Comparison of ENCODE assay signal across 12 mouse cellular contexts in the genomic region with DNA sequence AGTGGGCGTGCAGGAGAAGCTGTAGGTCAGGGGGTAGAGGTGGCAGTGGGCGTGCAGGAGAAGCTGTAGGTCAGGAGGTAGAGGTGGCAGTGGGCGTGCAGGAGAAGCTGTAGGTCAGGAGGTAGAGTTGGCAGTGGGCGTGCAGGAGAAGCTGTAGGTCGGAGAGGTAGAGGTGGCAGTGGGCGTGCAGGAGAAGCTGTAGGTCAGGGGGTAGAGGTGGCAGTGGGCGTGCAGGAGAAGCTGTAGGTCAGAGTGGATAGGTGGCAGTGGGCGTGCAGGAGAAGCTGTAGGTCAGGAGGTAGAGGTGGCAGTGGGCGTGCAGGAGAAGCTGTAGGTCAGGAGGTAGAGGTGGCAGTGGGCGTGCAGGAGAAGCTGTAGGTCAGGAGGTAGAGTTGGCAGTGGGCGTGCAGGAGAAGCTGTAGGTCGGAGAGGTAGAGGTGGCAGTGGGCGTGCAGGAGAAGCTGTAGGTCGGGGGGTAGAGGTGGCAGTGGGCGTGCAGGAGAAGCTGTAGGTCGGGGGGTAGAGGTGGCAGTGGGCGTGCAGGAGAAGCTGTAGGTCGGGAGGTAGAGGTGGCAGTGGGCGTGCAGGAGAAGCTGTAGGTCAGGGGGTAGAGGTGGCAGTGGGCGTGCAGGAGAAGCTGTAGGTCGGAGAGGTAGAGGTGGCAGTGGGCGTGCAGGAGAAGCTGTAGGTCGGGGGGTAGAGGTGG. TPM values are rescaled to one million over a fixed set of nuclear protein-coding genes. Genes with fewer than 3 reads are reported as not detected.
DNase-seq lines count a peak whose midpoint lies in the region; ATAC-seq and TF ChIP-seq lines count a peak whose summit lies in the region.
"Not testable (repeated sequence)": the region's sequence is repeated elsewhere in the genome, so short reads cannot be mapped to it uniquely, and the experiment has no call there.
"Had no signal": no experiment of that assay in that cellular context is flagged by ENCODE, and none has a peak within 500 bp of the region (broad histone marks: within the 10 kb centered on the region; RNA-seq: fewer than 3 reads in every experiment).

No protein-coding gene starts in this region.

- H3K9me3 ChIP-seq in limb, embryonic 12.5 days, result not testable (repeated sequence)

- not testable (repeated sequence) for TF ChIP-seq CTCF in thymus, adult 2 months (IDR thresholded peaks at IDR 0.05; ENCODE audit: borderline replicate concordance, control insufficient read depth, extremely low read depth, insufficient read depth, low read length, poor library complexity)

- intact Hi-C loops in heart, postnatal 10 days (cut with DNase I), result not testable (repeated sequence)

- not testable (repeated sequence) for TF ChIP-seq POLR2A in thymus, adult 2 months (IDR thresholded peaks at IDR 0.05; ENCODE audit: control insufficient read depth, extremely low read depth, insufficient read depth, low read length, poor library complexity)

- 0 out of 2 replicates have a peak overlapping the region, but pooled peaks have one; percentile 0 for H3K9ac ChIP-seq in limb, embryonic 12.5 days (replicated peaks)

- peak; percentile 34 for DNase-seq in cerebellum, adult 11 months
- peak; percentile 31 to 62 for DNase-seq in frontal cortex, postnatal 14 days (ENCODE audit: low spot score in 2 of 2)
- peak; percentile 50 to 65 for DNase-seq in heart, postnatal 10 days
- peak; percentile 64 to 80 for DNase-seq in layer of hippocampus, adult 8-10 months (ENCODE audit: low spot score in 2 of 2)
- DNase-seq in ovary, postnatal 36 days (ENCODE audit: low spot score), result peak; percentile 73
- peak; percentile 76 for DNase-seq in thymus, adult 2 months

- not testable (repeated sequence) for H3K4me2 ChIP-seq in limb, embryonic 12.5 days

- H3K4me1 ChIP-seq in limb, embryonic 12.5 days (replicated peaks); thymus, adult 2 months (replicated peaks; ENCODE audit: control insufficient read depth, insufficient read depth, low read length): not testable (repeated sequence)

- H3K4me3 ChIP-seq in limb, embryonic 12.5 days (replicated peaks); thymus, adult 2 months (ENCODE audit: control insufficient read depth, insufficient read depth, low read length): not testable (repeated sequence)

- WGBS in limb, embryonic 12.5 days, result 87% methylated on average over 23 of the region's 23 CpGs
- 90% methylated on average over 23 of the region's 23 CpGs for WGBS in thymus, adult 2 months

- ATAC-seq in limb, embryonic 12.5 days (ENCODE audit: insufficient number of reproducible peaks, insufficient read depth, low FRiP score, low TSS enrichment, low read depth), result not testable (repeated sequence)

- not testable (repeated sequence) for H3K27me3 ChIP-seq in limb, embryonic 12.5 days; thymus, adult 2 months (ENCODE audit: control insufficient read depth, insufficient read depth, low read length)

- H3K27ac ChIP-seq in limb, embryonic 12.5 days; thymus, adult 2 months (ENCODE audit: control insufficient read depth, insufficient read depth, low read length): not testable (repeated sequence)

- not testable (repeated sequence) for H3K36me3 ChIP-seq in limb, embryonic 12.5 days; thymus, adult 2 months (ENCODE audit: control insufficient read depth, insufficient read depth, low read length)

RNA-seq across cellular contexts. Expression of a gene that starts 3.7 kb away (rescaled TPM):
- total RNA-seq in heart, postnatal 10 days (2021), result under 1 TPM in 1 of 2 experiments, not detected in 1; 0.12 TPM
- total RNA-seq in layer of hippocampus, adult 8-10 months (2022), result 1 to 10 TPM; 5.4 to 9.7 (median 8.7) TPM
- 0.58 and 1.2 TPM in 2 replicates for polyA plus RNA-seq in limb, embryonic 12.5 days (2016; fragmentation: Nextera tagmentation; extraction: Ambion mirVana)
- 1.7 and 2.1 TPM in 2 replicates for polyA plus RNA-seq in thymus, adult 2 months (2012; rRNA removed)
- total RNA-seq: adrenal gland, postnatal 36 days had no signal
- polyA plus RNA-seq: forebrain, embryonic 13.5 days; G1E; neural tube, embryonic 14.5 days had no signal

RNA-seq across cellular contexts. Expression of a gene that starts 20.8 kb away (rescaled TPM):
- not detected for total RNA-seq in heart, postnatal 10 days (2021)
- not detected for total RNA-seq in layer of hippocampus, adult 8-10 months (2022)
- polyA plus RNA-seq in limb, embryonic 12.5 days (2016; fragmentation: Nextera tagmentation; extraction: Ambion mirVana), result 0.73 and 1.6 TPM in 2 replicates
- polyA plus RNA-seq in thymus, adult 2 months (2012; rRNA removed), result 1.6 and 2.1 TPM in 2 replicates
- total RNA-seq: adrenal gland, postnatal 36 days; G1E had no signal
- polyA plus RNA-seq: G1E; heart, postnatal 0 days; neural tube, embryonic 14.5 days had no signal

RNA-seq across cellular contexts. Expression of a gene that starts 57.7 kb away (rescaled TPM):
- total RNA-seq in heart, postnatal 10 days (2021), result 100 to 1,000 TPM; 114 to 120 TPM
- total RNA-seq in layer of hippocampus, adult 8-10 months (2022), result 1 to 10 TPM; 6.7 to 7.5 (median 7.3) TPM
- polyA plus RNA-seq in limb, embryonic 12.5 days (2016; fragmentation: Nextera tagmentation; extraction: Ambion mirVana), result 16.6 and 18.4 TPM in 2 replicates
- 9.4 and 11.7 TPM in 2 replicates for polyA plus RNA-seq in thymus, adult 2 months (2012; rRNA removed)

Comparison
In these comparisons a context has a peak if more than half of its experiments do, and no peak if none do; other contexts are left out.
1. RNA of a gene that starts 3.7 kb away (total RNA-seq): 5.4 to 9.7 TPM in layer of hippocampus, adult 8-10 months; 0.12 TPM in heart, postnatal 10 days; every median in the first group is over 4 times any median in the second.
2. RNA of a gene that starts 57.7 kb away (total RNA-seq): 114 to 120 TPM in heart, postnatal 10 days; 6.7 to 7.5 TPM in layer of hippocampus, adult 8-10 months; every median in the first group is over 10 times any median in the second.
3. Peak in every context shown above with its lines, with median percentiles within 50 percentile points of each other: DNase-seq.